Mouse (Mus musculus) neural tube, embryonic 12.5 days (tissue): Measurements from ENCODE around the gene Slk. TPM values are rescaled to one million over a fixed set of nuclear protein-coding genes. Genes with fewer than 3 reads are reported as not detected.
"Not testable (repeated sequence)": the region's sequence is repeated elsewhere in the genome, so short reads cannot be mapped to it uniquely, and the experiment has no call there.

Source experiments
- ATAC-seq: fragments of 200-750 bp; cut with Nextera tagmentation; 2 replicates; pipeline ENCODE4 v1.8.0; 2017; ENCODE audit warnings: low read depth, mild to moderate bottlenecking, moderate TSS enrichment, moderate library complexity; ENCODE audit not compliant: low FRiP score
- H3K27ac ChIP-seq: fragments of 300-500 bp; sonication (generic); 2 replicates; pipeline ENCODE4 v1.5.1; 2016
- H3K27me3 ChIP-seq: fragments of 300-500 bp; sonication (generic); replicated peaks from 2 replicates; pipeline ENCODE4 v1.6.1; 2016; ENCODE audit warnings: mild to moderate bottlenecking
- H3K36me3 ChIP-seq: fragments of 300-500 bp; sonication (generic); 2 replicates; pipeline ENCODE4 v1.6.1; 2016; ENCODE audit warnings: mild to moderate bottlenecking
- H3K4me1 ChIP-seq: fragments of 300-500 bp; sonication (generic); 2 replicates; pipeline ENCODE4 v1.6.1; 2016
- H3K4me2 ChIP-seq: fragments of 300-500 bp; sonication (generic); replicated peaks from 2 replicates; pipeline ENCODE4 v1.6.1; 2016; ENCODE audit warnings: mild to moderate bottlenecking
- H3K4me3 ChIP-seq: fragments of 300-500 bp; sonication (generic); 2 replicates; pipeline ENCODE4 v1.5.1; 2016
- H3K9ac ChIP-seq: fragments of 300-500 bp; sonication (generic); 2 replicates; pipeline ENCODE4 v1.6.1; 2016; ENCODE audit warnings: mild to moderate bottlenecking
- H3K9me3 ChIP-seq: fragments of 300-500 bp; sonication (generic); 2 replicates; pipeline ENCODE4 v1.6.1; 2016; ENCODE audit warnings: mild to moderate bottlenecking
- WGBS: fragments of 180-500 bp; shearing (Covaris S2); methylation state at CpG from one replicate; pipeline ENCODE4 v1.1.7; 2016; 5-methylcytosine and 5-hydroxymethylcytosine counted together
- polyA plus RNA-seq: library from polyadenylated mRNA; unstranded; fragments of >200 nt; fragmentation: Nextera tagmentation; extraction: Ambion mirVana; gene quantifications from 2 replicates; pipeline ENCODE4 v1.2.1, GENCODE M21; 2016

Gene Slk
- polyA plus RNA-seq, 1 experiment from 2014 or later, result 10.9 TPM

GRCm38 (mm10) chr19:47549174-47549573 lies 30.3 kb upstream of the Slk start:
- H3K4me1 ChIP-seq, result no peaks in the 10 kb centered on the region
- no peaks in the 10 kb centered on the region for H3K36me3 ChIP-seq
- no peak overlapping the region for H3K9ac ChIP-seq
- 83% methylated on average over 9 of the region's 9 CpGs for WGBS
- no peak overlapping the region for H3K4me2 ChIP-seq
- H3K9me3 ChIP-seq, result no peaks in the 10 kb centered on the region
- no peak for ATAC-seq
- H3K27ac ChIP-seq, result no peak overlapping the region
- no peaks in the 10 kb centered on the region for H3K27me3 ChIP-seq
- no peak overlapping the region for H3K4me3 ChIP-seq

GRCm38 (mm10) chr19:47549584-47549983 lies 29.9 kb upstream of the Slk start:
- H3K27ac ChIP-seq, result no peak overlapping the region
- no peaks in the 10 kb centered on the region for H3K4me1 ChIP-seq
- H3K36me3 ChIP-seq, result no peaks in the 10 kb centered on the region
- no peak for ATAC-seq
- 80% methylated on average over 4 of the region's 4 CpGs for WGBS
- no peaks in the 10 kb centered on the region for H3K27me3 ChIP-seq
- H3K4me3 ChIP-seq, result no peak overlapping the region
- H3K9me3 ChIP-seq, result no peaks in the 10 kb centered on the region
- H3K9ac ChIP-seq, result no peak overlapping the region
- H3K4me2 ChIP-seq, result no peak overlapping the region

- Histone ChIP-seq H3K27ac (no peak overlapping the region), H3K9me3 (no peaks in the 10 kb centered on the region), H3K4me1 (no peaks in the 10 kb centered on the region), H3K4me3 (no peak overlapping the region), H3K9ac (no peak overlapping the region), H3K27me3 (no peaks in the 10 kb centered on the region), H3K36me3 (no peaks in the 10 kb centered on the region), H3K4me2 (no peak overlapping the region)
- WGBS, result 84% methylated on average over 5 of the region's 5 CpGs
- ATAC-seq, result no peak
Observed at GRCm38 (mm10) chr19:47559145-47559544, 20.3 kb upstream of the Slk start.

GRCm38 (mm10) chr19:47559751-47560512 lies 19.5 kb upstream of the Slk start:
- H3K27ac ChIP-seq, result no peak overlapping the region
- 80% methylated on average over 14 of the region's 14 CpGs for WGBS
- H3K27me3 ChIP-seq, result no peaks in the 10 kb centered on the region
- H3K9ac ChIP-seq, result no peak overlapping the region
- H3K4me2 ChIP-seq, result no peak overlapping the region
- H3K4me3 ChIP-seq, result no peak overlapping the region
- ATAC-seq, result no peak
- H3K36me3 ChIP-seq, result no peaks in the 10 kb centered on the region
- no peaks in the 10 kb centered on the region for H3K9me3 ChIP-seq
- no peaks in the 10 kb centered on the region for H3K4me1 ChIP-seq

- H3K4me1 ChIP-seq, result no peaks in the 10 kb centered on the region
- no peak for ATAC-seq
- H3K27ac ChIP-seq, result no peak overlapping the region
- H3K4me2 ChIP-seq, result no peak overlapping the region
- H3K27me3 ChIP-seq, result no peaks in the 10 kb centered on the region
- H3K9me3 ChIP-seq, result no peaks in the 10 kb centered on the region
- no peaks in the 10 kb centered on the region for H3K36me3 ChIP-seq
- WGBS, result 84% methylated on average over 12 of the region's 12 CpGs
- H3K9ac ChIP-seq, result no peak overlapping the region
- H3K4me3 ChIP-seq, result no peak overlapping the region
Observed at GRCm38 (mm10) chr19:47560544-47561161, 18.8 kb upstream of the Slk start.

- WGBS, result 82% methylated on average over 5 of the region's 5 CpGs
- no peaks in the 10 kb centered on the region for H3K27me3 ChIP-seq
- no peaks in the 10 kb centered on the region for H3K4me1 ChIP-seq
- H3K4me2 ChIP-seq, result no peak overlapping the region
- H3K27ac ChIP-seq, result no peak overlapping the region
- ATAC-seq, result no peak
- no peak overlapping the region for H3K9ac ChIP-seq
- H3K4me3 ChIP-seq, result no peak overlapping the region
- H3K36me3 ChIP-seq, result no peaks in the 10 kb centered on the region
- H3K9me3 ChIP-seq, result no peaks in the 10 kb centered on the region
Observed at GRCm38 (mm10) chr19:47561996-47562441, 17.5 kb upstream of the Slk start.

- WGBS, result 75% methylated on average over 13 of the region's 13 CpGs
- H3K4me1 ChIP-seq, result no peaks in the 10 kb centered on the region
- no peak for ATAC-seq
Observed at GRCm38 (mm10) chr19:47563715-47564114, 15.8 kb upstream of the Slk start.

GRCm38 (mm10) chr19:47565031-47565654 lies 14.3 kb upstream of the Slk start:
- no peak overlapping the region for H3K9ac ChIP-seq
- no peaks in the 10 kb centered on the region for H3K4me1 ChIP-seq
- H3K36me3 ChIP-seq, result no peaks in the 10 kb centered on the region
- no peak overlapping the region for H3K4me2 ChIP-seq
- no peak overlapping the region for H3K27ac ChIP-seq
- no peaks in the 10 kb centered on the region for H3K9me3 ChIP-seq
- H3K27me3 ChIP-seq, result no peaks in the 10 kb centered on the region
- no peak for ATAC-seq
- 69% methylated on average over 17 of the region's 17 CpGs for WGBS
- H3K4me3 ChIP-seq, result no peak overlapping the region

More at GRCm38 (mm10) chr19:47563715-47564114, 15.8 kb upstream of the Slk start:
- H3K9ac ChIP-seq, result no peak overlapping the region
- H3K4me2 ChIP-seq, result no peak overlapping the region
- no peak overlapping the region for H3K4me3 ChIP-seq
- H3K27ac ChIP-seq, result no peak overlapping the region
- H3K27me3 ChIP-seq, result no peaks in the 10 kb centered on the region
- H3K9me3 ChIP-seq, result no peaks in the 10 kb centered on the region
- H3K36me3 ChIP-seq, result no peaks in the 10 kb centered on the region

GRCm38 (mm10) chr19:47565994-47566393 lies 13.5 kb upstream of the Slk start:
- Histone ChIP-seq H3K9me3 (no peaks in the 10 kb centered on the region), H3K4me3 (no peak overlapping the region), H3K27ac (no peak overlapping the region), H3K36me3 (no peaks in the 10 kb centered on the region), H3K4me1 (no peaks in the 10 kb centered on the region), H3K27me3 (no peaks in the 10 kb centered on the region), H3K9ac (no peak overlapping the region), H3K4me2 (no peak overlapping the region)
- ATAC-seq, result no peak
- 90% methylated on average over 8 of the region's 8 CpGs for WGBS

- WGBS, result 82% methylated on average over 5 of the region's 5 CpGs
- H3K27me3 ChIP-seq, result no peaks in the 10 kb centered on the region
- H3K9me3 ChIP-seq, result no peaks in the 10 kb centered on the region
- no peaks in the 10 kb centered on the region for H3K4me1 ChIP-seq
- H3K27ac ChIP-seq, result no peak overlapping the region
- no peak overlapping the region for H3K9ac ChIP-seq
- H3K36me3 ChIP-seq, result no peaks in the 10 kb centered on the region
- H3K4me2 ChIP-seq, result no peak overlapping the region
- no peak for ATAC-seq
- no peak overlapping the region for H3K4me3 ChIP-seq
Observed at GRCm38 (mm10) chr19:47570042-47570441, 9.4 kb upstream of the Slk start.

- ATAC-seq, result not testable (repeated sequence)
Observed at GRCm38 (mm10) chr19:47571981-47572380, 7.5 kb upstream of the Slk start.

GRCm38 (mm10) chr19:47573718-47574117 lies 5.8 kb upstream of the Slk start:
- no peak overlapping the region for H3K4me3 ChIP-seq
- H3K4me1 ChIP-seq, result peaks cover 2% of the 10 kb centered on the region; the same call in 1 of the 2 replicates
- H3K27me3 ChIP-seq, result no peaks in the 10 kb centered on the region
- no peak overlapping the region for H3K27ac ChIP-seq
- ATAC-seq, result no peak
- no peak overlapping the region for H3K9ac ChIP-seq
- no peaks in the 10 kb centered on the region for H3K36me3 ChIP-seq
- WGBS, result 83% methylated on average over 3 of the region's 3 CpGs
- no peak overlapping the region for H3K4me2 ChIP-seq
- H3K9me3 ChIP-seq, result no peaks in the 10 kb centered on the region

More at GRCm38 (mm10) chr19:47571981-47572380, 7.5 kb upstream of the Slk start:
- 63% methylated on average over 4 of the region's 4 CpGs for WGBS
- not testable (repeated sequence) for H3K4me2 ChIP-seq, H3K9me3 ChIP-seq, H3K4me3 ChIP-seq, H3K36me3 ChIP-seq, H3K4me1 ChIP-seq, H3K9ac ChIP-seq, H3K27ac ChIP-seq, H3K27me3 ChIP-seq
